Mouse (Mus musculus) ES-Bruce4 (cell line): ENCODE data around the gene Ergic1. TPM values are rescaled to one million over a fixed set of nuclear protein-coding genes. Genes with fewer than 3 reads are reported as not detected.

Source experiments
- H3K27ac ChIP-seq: 2 replicates; pipeline ENCODE4 v1.5.1; 2012; ENCODE audit warnings: low read length, inconsistent platforms; ENCODE audit not compliant: insufficient read depth
- H3K27me3 ChIP-seq: 2 replicates; pipeline ENCODE4 v1.6.1; 2012; ENCODE audit warnings: mild to moderate bottlenecking, low read length, inconsistent platforms; ENCODE audit not compliant: control insufficient read depth, poor library complexity, insufficient read depth, severe bottlenecking
- H3K36me3 ChIP-seq: 2 replicates; pipeline ENCODE4 v1.6.1; 2012; ENCODE audit warnings: inconsistent platforms, mild to moderate bottlenecking, low read length, moderate library complexity; ENCODE audit not compliant: control insufficient read depth, poor library complexity, insufficient read depth, severe bottlenecking
- H3K4me1 ChIP-seq: one replicate; pipeline ENCODE4 v1.8.1; 2011; ENCODE audit warnings: low read length; ENCODE audit not compliant: control insufficient read depth, insufficient read depth
- H3K4me3 ChIP-seq: 2 replicates; pipeline ENCODE4 v1.5.1; 2011; ENCODE audit warnings: low read depth, mild to moderate bottlenecking, low read length
- H3K9ac ChIP-seq: 2 replicates; pipeline ENCODE4 v1.6.1; 2012; ENCODE audit warnings: low read depth, mild to moderate bottlenecking, inconsistent platforms; ENCODE audit not compliant: poor library complexity, severe bottlenecking
- H3K9me3 ChIP-seq: replicated peaks from 2 replicates; pipeline ENCODE4 v1.6.1; 2012; ENCODE audit warnings: mild to moderate bottlenecking, low read length, inconsistent platforms; ENCODE audit not compliant: control insufficient read depth, poor library complexity, insufficient read depth, severe bottlenecking
- CTCF ChIP-seq: IDR thresholded peaks from one replicate; pipeline ENCODE4 v1.8.1; 2011; ENCODE audit warnings: low read depth, low read length
- EP300 ChIP-seq: IDR thresholded peaks from 2 replicates; pipeline ENCODE4 v1.6.1; 2011; ENCODE audit warnings: low read depth, low read length; ENCODE audit not compliant: insufficient read depth
- POLR2A ChIP-seq: IDR thresholded peaks from one replicate; pipeline ENCODE4 v1.8.1; 2011; ENCODE audit warnings: low read length; ENCODE audit not compliant: insufficient read depth
- polyA plus RNA-seq: library from polyadenylated mRNA; stranded (reverse); fragments of >200 nt; gene quantifications from 2 replicates; pipeline ENCODE4 v1.2.4, GENCODE M21; 2011; ENCODE audit warnings: low read depth; ENCODE audit not compliant: missing spikeins, insufficient read depth, insufficient read length

Gene Ergic1
- polyA plus RNA-seq, 1 experiment: 166 TPM

- peaks cover 5% of the 10 kb centered on the region for H3K36me3 ChIP-seq
Observed at GRCm38 (mm10) chr17:26633186-26633585, 71.9 kb downstream of the Ergic1 start.

GRCm38 (mm10) chr17:26633926-26634325 is 72.6 kb downstream of the Ergic1 start:
- Histone ChIP-seq H3K36me3 (peaks cover 6% of the 10 kb centered on the region), H3K27ac (no peak overlapping the region), H3K4me1 (no peaks in the 10 kb centered on the region), H3K9ac (no peak overlapping the region), H3K4me3 (no peak overlapping the region), H3K27me3 (no peaks in the 10 kb centered on the region), H3K9me3 (no peaks in the 10 kb centered on the region)
- no peak for TF ChIP-seq POLR2A
- no peak for TF ChIP-seq CTCF
- TF ChIP-seq EP300: no peak

More at GRCm38 (mm10) chr17:26633186-26633585, 71.9 kb downstream of the Ergic1 start:
- no peak overlapping the region for H3K9ac ChIP-seq
- no peak overlapping the region for H3K4me3 ChIP-seq
- no peaks in the 10 kb centered on the region for H3K9me3 ChIP-seq
- no peaks in the 10 kb centered on the region for H3K27me3 ChIP-seq
- no peaks in the 10 kb centered on the region for H3K4me1 ChIP-seq
- H3K27ac ChIP-seq: no peak overlapping the region
- TF ChIP-seq EP300 (no peak), CTCF (no peak), POLR2A (no peak)

GRCm38 (mm10) chr17:26634539-26634938 is 73.2 kb downstream of the Ergic1 start:
- Histone ChIP-seq H3K36me3 (peaks cover 9% of the 10 kb centered on the region), H3K9ac (no peak overlapping the region), H3K27ac (no peak overlapping the region), H3K9me3 (no peaks in the 10 kb centered on the region), H3K27me3 (no peaks in the 10 kb centered on the region), H3K4me1 (no peaks in the 10 kb centered on the region), H3K4me3 (no peak overlapping the region)
- no peak for TF ChIP-seq CTCF
- no peak for TF ChIP-seq POLR2A
- TF ChIP-seq EP300: no peak

DNA sequence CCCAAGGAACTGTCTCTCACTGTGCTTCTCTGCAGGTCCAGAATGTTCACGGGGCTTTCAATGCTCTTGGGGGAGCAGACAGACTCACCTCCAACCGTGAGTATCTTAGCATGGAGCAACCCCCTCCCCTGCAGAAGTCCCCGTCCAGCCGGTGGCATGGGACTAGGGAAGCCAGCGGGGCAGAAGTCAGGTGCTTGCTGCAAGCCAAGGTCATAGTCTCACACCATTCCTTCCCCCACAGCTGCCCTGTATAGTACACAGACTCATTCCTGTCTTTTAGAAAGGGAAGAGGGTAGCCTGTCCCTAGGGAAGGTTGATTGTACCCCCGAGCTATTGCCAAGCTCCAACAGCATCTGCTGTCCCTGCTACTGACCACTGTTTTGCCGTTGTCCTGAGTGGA is 74.7 kb downstream of the Ergic1 start:
- H3K9ac ChIP-seq: no peak overlapping the region
- H3K4me1 ChIP-seq: no peaks in the 10 kb centered on the region
- no peaks in the 10 kb centered on the region for H3K9me3 ChIP-seq
- H3K4me3 ChIP-seq: no peak overlapping the region
- H3K27me3 ChIP-seq: no peaks in the 10 kb centered on the region
- no peak overlapping the region for H3K27ac ChIP-seq
- peaks cover 17% of the 10 kb centered on the region; the same call in 1 of the 2 replicates for H3K36me3 ChIP-seq
- no peak for TF ChIP-seq POLR2A
- no peak for TF ChIP-seq CTCF
- no peak for TF ChIP-seq EP300

DNA sequence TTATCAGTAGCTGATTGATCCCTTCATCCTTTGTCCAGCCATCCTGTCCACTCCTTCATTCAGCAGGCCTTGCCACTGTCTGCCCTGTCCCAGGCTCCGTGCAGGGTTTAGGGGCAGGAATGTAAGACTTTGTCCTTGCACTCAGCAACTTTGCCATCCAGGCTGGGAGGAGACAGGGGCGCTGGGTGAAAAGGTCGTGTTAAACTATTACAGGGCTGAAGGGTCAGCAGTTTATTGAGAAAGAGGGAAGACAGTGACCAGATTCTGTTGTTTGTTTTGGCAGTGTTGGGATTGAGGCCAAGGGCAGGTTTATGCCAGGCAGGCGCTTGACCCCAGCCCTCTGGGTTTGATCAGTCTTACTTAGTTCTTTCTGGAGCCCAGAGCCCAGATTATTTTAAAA is 76.6 kb downstream of the Ergic1 start:
- no peak overlapping the region for H3K9ac ChIP-seq
- peaks cover 27% of the 10 kb centered on the region; the same call in 1 of the 2 replicates for H3K36me3 ChIP-seq
- H3K27me3 ChIP-seq: no peaks in the 10 kb centered on the region
- no peak overlapping the region for H3K4me3 ChIP-seq
- TF ChIP-seq CTCF (no peak), EP300 (no peak), POLR2A (no peak)
- H3K4me1 ChIP-seq: no peaks in the 10 kb centered on the region
- H3K27ac ChIP-seq: no peak overlapping the region
- H3K9me3 ChIP-seq: no peaks in the 10 kb centered on the region

GRCm38 (mm10) chr17:26638655-26639054 is 77.4 kb downstream of the Ergic1 start:
- TF ChIP-seq CTCF: peak; percentile 95
- TF ChIP-seq POLR2A: no peak
- no peaks in the 10 kb centered on the region for H3K27me3 ChIP-seq
- no peak overlapping the region for H3K9ac ChIP-seq
- H3K4me3 ChIP-seq: no peak overlapping the region
- no peak overlapping the region for H3K27ac ChIP-seq
- no peaks in the 10 kb centered on the region for H3K4me1 ChIP-seq
- H3K9me3 ChIP-seq: no peaks in the 10 kb centered on the region
- H3K36me3 ChIP-seq: peaks cover 29% of the 10 kb centered on the region; the same call in 1 of the 2 replicates
